Mouse (Mus musculus): Measurements from ENCODE around the gene Rbfox1. TPM values are rescaled to one million over a fixed set of nuclear protein-coding genes. Genes with fewer than 3 reads are reported as not detected.
A peak's percentile ranks its signal among the peaks of the same experiment; 100 is the strongest.

Gene Rbfox1
- polyA plus RNA-seq, 1 experiment from 2014 or later, result 75.8 TPM

GRCm38 (mm10) chr16:6048601-6049000 is 163.4 kb downstream of the Rbfox1 start:
- H3K4me2 ChIP-seq (ENCODE audit: low read length), result no peak overlapping the region
- no peak overlapping the region for H3K27ac ChIP-seq (ENCODE audit: low read depth, low read length)
- no peaks in the 10 kb centered on the region for H3K9me3 ChIP-seq (replicated peaks; ENCODE audit: control insufficient read depth, low read length)
- H3K4me3 ChIP-seq (ENCODE audit: low read depth, low read length), result no peak overlapping the region
- H3K4me1 ChIP-seq (ENCODE audit: control insufficient read depth, insufficient read depth, low read length), result no peaks in the 10 kb centered on the region
- no peaks in the 10 kb centered on the region for H3K36me3 ChIP-seq (ENCODE audit: control insufficient read depth, insufficient read depth, low read length)
- no peak for ATAC-seq
- DNase-seq (ENCODE audit: low spot score), result peak; percentile 30
- no peaks in the 10 kb centered on the region for H3K27me3 ChIP-seq (replicated peaks; ENCODE audit: control insufficient read depth, insufficient read depth, low read length)
- H3K9ac ChIP-seq (ENCODE audit: low read length), result no peak overlapping the region
- 84% methylated on average over 1 of the region's 1 CpGs for WGBS

DNA sequence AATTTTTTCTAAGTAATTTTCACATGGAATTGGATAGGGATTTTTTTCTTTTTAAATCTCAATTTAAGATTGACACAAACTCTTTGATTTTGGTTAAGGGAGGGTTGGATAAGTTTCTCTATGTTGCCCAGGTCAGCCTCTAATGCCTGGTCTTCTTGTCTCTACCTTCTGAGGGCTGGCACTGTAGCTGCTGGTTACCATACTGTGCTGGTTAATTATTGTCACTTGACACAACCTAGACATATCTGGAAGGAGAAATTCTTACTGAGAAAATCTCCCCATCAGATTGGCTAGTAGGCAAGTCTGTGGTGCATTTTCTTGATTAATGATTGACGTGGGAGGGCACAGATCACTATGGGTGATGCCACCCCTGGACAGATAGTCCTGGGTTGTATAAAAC is 177.3 kb downstream of the Rbfox1 start:
- DNase-seq (ENCODE audit: low spot score) (no peak), ATAC-seq (no peak)
- no peaks in the 10 kb centered on the region for H3K4me1 ChIP-seq (ENCODE audit: control insufficient read depth, insufficient read depth, low read length)
- H3K36me3 ChIP-seq (ENCODE audit: control insufficient read depth, insufficient read depth, low read length), result no peaks in the 10 kb centered on the region
- H3K9ac ChIP-seq (ENCODE audit: low read length), result no peak overlapping the region
- H3K9me3 ChIP-seq (replicated peaks; ENCODE audit: control insufficient read depth, low read length), result no peaks in the 10 kb centered on the region
- H3K4me2 ChIP-seq (ENCODE audit: low read length), result no peak overlapping the region
- no peaks in the 10 kb centered on the region for H3K27me3 ChIP-seq (replicated peaks; ENCODE audit: control insufficient read depth, insufficient read depth, low read length)
- no peak overlapping the region for H3K4me3 ChIP-seq (ENCODE audit: low read depth, low read length)
- no peak overlapping the region for H3K27ac ChIP-seq (ENCODE audit: low read depth, low read length)
- 79% methylated on average over 1 of the region's 1 CpGs for whole genome bisulfite sequencing

DNA sequence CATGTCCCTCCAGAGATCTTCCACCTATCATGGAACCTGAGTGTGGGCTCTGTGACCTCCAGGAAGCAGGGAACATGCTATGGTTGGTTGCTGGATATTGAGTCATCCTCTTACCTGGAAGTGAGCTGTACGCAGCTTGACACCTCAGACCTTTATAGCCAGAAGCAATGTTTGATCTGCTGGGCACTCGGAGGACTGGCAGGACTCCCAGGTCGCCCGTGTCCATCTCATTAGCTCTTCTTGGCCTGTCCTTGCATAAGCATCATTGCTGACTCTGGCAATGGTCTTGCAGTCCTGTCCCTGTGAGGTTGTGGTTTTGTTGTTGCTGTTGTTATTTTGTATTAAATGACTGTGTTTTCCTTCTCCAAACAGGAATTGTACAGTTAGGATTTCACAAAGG is 180.3 kb downstream of the Rbfox1 start:
- Histone ChIP-seq H3K4me3 (ENCODE audit: low read depth, low read length) (no peak overlapping the region), H3K27ac (ENCODE audit: low read depth, low read length) (no peak overlapping the region), H3K27me3 (replicated peaks; ENCODE audit: control insufficient read depth, insufficient read depth, low read length) (no peaks in the 10 kb centered on the region), H3K4me2 (ENCODE audit: low read length) (no peak overlapping the region), H3K4me1 (ENCODE audit: control insufficient read depth, insufficient read depth, low read length) (no peaks in the 10 kb centered on the region), H3K36me3 (ENCODE audit: control insufficient read depth, insufficient read depth, low read length) (no peaks in the 10 kb centered on the region), H3K9ac (ENCODE audit: low read length) (no peak overlapping the region), H3K9me3 (replicated peaks; ENCODE audit: control insufficient read depth, low read length) (no peaks in the 10 kb centered on the region)
- ATAC-seq (no peak), DNase-seq (ENCODE audit: low spot score) (no peak)
- WGBS, result 96% methylated on average over 4 of the region's 4 CpGs

- no peaks in the 10 kb centered on the region for H3K4me1 ChIP-seq (ENCODE audit: control insufficient read depth, insufficient read depth, low read length)
- H3K9me3 ChIP-seq (replicated peaks; ENCODE audit: control insufficient read depth, low read length), result no peaks in the 10 kb centered on the region
- no peaks in the 10 kb centered on the region for H3K36me3 ChIP-seq (ENCODE audit: control insufficient read depth, insufficient read depth, low read length)
- no peak overlapping the region for H3K27ac ChIP-seq (ENCODE audit: low read depth, low read length)
- no peaks in the 10 kb centered on the region for H3K27me3 ChIP-seq (replicated peaks; ENCODE audit: control insufficient read depth, insufficient read depth, low read length)
- H3K4me2 ChIP-seq (ENCODE audit: low read length), result no peak overlapping the region
- ATAC-seq, result no peak
- H3K9ac ChIP-seq (ENCODE audit: low read length), result no peak overlapping the region
- 89% methylated on average over 10 of the region's 10 CpGs for WGBS
- no peak for DNase-seq (ENCODE audit: low spot score)
- no peak overlapping the region for H3K4me3 ChIP-seq (ENCODE audit: low read depth, low read length)
Measured at GRCm38 (mm10) chr16:6075442-6076050, 190.4 kb downstream of the Rbfox1 start.

- Histone ChIP-seq H3K9ac (ENCODE audit: low read length) (no peak overlapping the region), H3K4me3 (ENCODE audit: low read depth, low read length) (no peak overlapping the region), H3K4me2 (ENCODE audit: low read length) (no peak overlapping the region), H3K27me3 (replicated peaks; ENCODE audit: control insufficient read depth, insufficient read depth, low read length) (no peaks in the 10 kb centered on the region), H3K9me3 (replicated peaks; ENCODE audit: control insufficient read depth, low read length) (no peaks in the 10 kb centered on the region), H3K27ac (ENCODE audit: low read depth, low read length) (no peak overlapping the region), H3K36me3 (ENCODE audit: control insufficient read depth, insufficient read depth, low read length) (no peaks in the 10 kb centered on the region), H3K4me1 (ENCODE audit: control insufficient read depth, insufficient read depth, low read length) (no peaks in the 10 kb centered on the region)
- ATAC-seq, result no peak
- DNase-seq (ENCODE audit: low spot score), result no peak
- WGBS, result 70% methylated on average over 4 of the region's 4 CpGs
Measured at GRCm38 (mm10) chr16:6079017-6079416, 193.9 kb downstream of the Rbfox1 start.

- Histone ChIP-seq H3K27me3 (replicated peaks; ENCODE audit: control insufficient read depth, insufficient read depth, low read length) (no peaks in the 10 kb centered on the region), H3K4me3 (ENCODE audit: low read depth, low read length) (no peak overlapping the region), H3K27ac (ENCODE audit: low read depth, low read length) (no peak overlapping the region), H3K4me2 (ENCODE audit: low read length) (no peak overlapping the region), H3K9me3 (replicated peaks; ENCODE audit: control insufficient read depth, low read length) (no peaks in the 10 kb centered on the region), H3K36me3 (ENCODE audit: control insufficient read depth, insufficient read depth, low read length) (no peaks in the 10 kb centered on the region), H3K9ac (ENCODE audit: low read length) (no peak overlapping the region), H3K4me1 (ENCODE audit: control insufficient read depth, insufficient read depth, low read length) (no peaks in the 10 kb centered on the region)
- DNase-seq (ENCODE audit: low spot score) (peak; percentile 25), ATAC-seq (no peak)
- WGBS, result 73% methylated on average over 7 of the region's 7 CpGs
Measured at GRCm38 (mm10) chr16:6084701-6085365, 199.7 kb downstream of the Rbfox1 start.

DNA sequence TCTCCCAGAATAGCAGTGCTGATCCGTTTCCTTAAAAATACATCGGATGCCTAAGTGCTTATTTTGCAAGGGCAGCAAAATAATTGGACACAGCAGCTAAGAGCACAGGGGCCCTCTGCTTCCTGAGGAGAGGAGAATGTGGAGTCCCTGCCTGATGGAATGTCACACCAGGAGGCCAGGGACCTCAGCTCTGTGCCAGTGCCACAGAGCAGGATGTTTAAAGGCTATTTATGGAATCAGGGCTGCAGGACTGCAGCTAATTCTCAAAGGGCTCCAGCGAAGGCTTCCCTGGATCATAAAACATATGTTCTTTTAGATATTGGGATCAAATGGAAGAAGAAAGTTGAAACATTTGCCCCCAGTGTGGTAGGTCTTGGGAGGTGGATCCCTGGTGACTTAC is 201.0 kb downstream of the Rbfox1 start:
- ATAC-seq (no peak), DNase-seq (ENCODE audit: low spot score) (no peak)
- no peak overlapping the region for H3K4me3 ChIP-seq (ENCODE audit: low read depth, low read length)
- H3K4me1 ChIP-seq (ENCODE audit: control insufficient read depth, insufficient read depth, low read length), result no peaks in the 10 kb centered on the region
- H3K4me2 ChIP-seq (ENCODE audit: low read length), result no peak overlapping the region
- H3K9ac ChIP-seq (ENCODE audit: low read length), result no peak overlapping the region
- no peaks in the 10 kb centered on the region for H3K9me3 ChIP-seq (replicated peaks; ENCODE audit: control insufficient read depth, low read length)
- 55% methylated on average over 3 of the region's 3 CpGs for WGBS
- no peaks in the 10 kb centered on the region for H3K27me3 ChIP-seq (replicated peaks; ENCODE audit: control insufficient read depth, insufficient read depth, low read length)
- H3K36me3 ChIP-seq (ENCODE audit: control insufficient read depth, insufficient read depth, low read length), result no peaks in the 10 kb centered on the region
- no peak overlapping the region for H3K27ac ChIP-seq (ENCODE audit: low read depth, low read length)

DNA sequence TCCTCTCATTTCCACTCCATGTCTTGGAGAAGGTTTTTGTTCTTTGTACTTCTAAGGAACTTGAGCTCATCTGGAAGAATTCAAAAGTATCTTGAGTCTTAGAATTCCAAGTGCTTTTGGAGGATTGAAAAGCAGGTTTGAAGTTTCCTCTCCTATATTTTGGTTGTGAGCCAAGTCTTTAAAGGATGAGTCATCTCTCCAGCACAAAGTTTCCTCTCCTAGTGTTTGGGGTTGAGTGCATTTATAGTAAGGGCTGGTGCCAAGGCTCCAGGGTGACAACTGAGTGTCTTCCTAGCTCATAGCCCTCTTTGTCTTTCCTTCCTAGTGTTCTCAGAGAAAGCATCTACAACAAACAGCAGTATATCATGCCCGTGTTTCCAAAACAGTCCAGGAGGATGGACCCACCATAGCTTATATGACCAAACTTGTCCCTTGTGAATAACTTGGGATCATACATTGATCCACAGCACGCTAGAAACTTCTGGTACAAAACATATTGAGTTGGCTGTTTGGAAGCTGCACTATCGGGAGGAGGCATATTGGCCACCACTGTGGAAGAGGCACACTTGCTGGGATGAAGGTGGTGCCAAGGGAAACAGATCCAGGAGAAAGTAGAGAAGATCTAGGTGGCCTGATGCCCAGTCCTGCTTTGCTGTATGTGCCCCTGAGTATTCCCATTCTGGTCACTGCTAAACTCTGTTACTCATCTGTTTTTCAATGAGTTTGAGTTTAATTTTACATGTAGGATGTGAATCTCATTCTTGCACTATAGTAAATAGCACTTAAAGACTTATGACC is 206.4 kb downstream of the Rbfox1 start:
- DNase-seq (ENCODE audit: low spot score) (no peak), ATAC-seq (no peak)
- Histone ChIP-seq H3K36me3 (ENCODE audit: control insufficient read depth, insufficient read depth, low read length) (no peaks in the 10 kb centered on the region), H3K4me1 (ENCODE audit: control insufficient read depth, insufficient read depth, low read length) (no peaks in the 10 kb centered on the region), H3K9ac (ENCODE audit: low read length) (no peak overlapping the region), H3K4me2 (ENCODE audit: low read length) (no peak overlapping the region), H3K27ac (ENCODE audit: low read depth, low read length) (no peak overlapping the region), H3K27me3 (replicated peaks; ENCODE audit: control insufficient read depth, insufficient read depth, low read length) (no peaks in the 10 kb centered on the region), H3K4me3 (ENCODE audit: low read depth, low read length) (no peak overlapping the region), H3K9me3 (replicated peaks; ENCODE audit: control insufficient read depth, low read length) (no peaks in the 10 kb centered on the region)
- WGBS, result 90% methylated on average over 3 of the region's 3 CpGs
